10 mouse cellular contexts compared by ENCODE assay signal in genomic region chr2:102551594-102551993, GRCm38 (mm10). TPM values are rescaled to one million over a fixed set of nuclear protein-coding genes. Genes with fewer than 3 reads are reported as not detected.
A peak's percentile ranks its signal among the peaks of the same experiment; 100 is the strongest.
DNase-seq lines count a peak whose midpoint lies in the region; ATAC-seq and TF ChIP-seq lines count a peak whose summit lies in the region.
"Had no signal": no experiment of that assay in that cellular context is flagged by ENCODE, and none has a peak within 500 bp of the region (broad histone marks: within the 10 kb centered on the region; RNA-seq: fewer than 3 reads in every experiment).

No protein-coding gene starts in this region.

- ATAC-seq in kidney, embryonic 15.5 days (replicated peaks; ENCODE audit: low FRiP score), result peak; percentile 57
- ATAC-seq in embryonic facial prominence, embryonic 14.5 days (ENCODE audit: low read depth), result no peak
- ATAC-seq in intestine, embryonic 14.5 days (replicated peaks; ENCODE audit: low FRiP score, low TSS enrichment, low read depth), result peak; percentile 28; the same call in 1 of the 2 replicates
- ATAC-seq in liver, embryonic 15.5 days (ENCODE audit: insufficient read depth), result no peak
- ATAC-seq: midbrain, embryonic 13.5 days had no signal

- H3K4me3 ChIP-seq in kidney, embryonic 15.5 days (replicated peaks), result peak overlapping the region; percentile 7; the same call in 1 of the 2 replicates
- no peak overlapping the region for H3K4me3 ChIP-seq in embryonic facial prominence, embryonic 14.5 days (ENCODE audit: low read depth, low read length)
- H3K4me3 ChIP-seq in intestine, embryonic 14.5 days (ENCODE audit: low read depth, low read length), result peak overlapping the region; percentile 48
- H3K4me3 ChIP-seq in liver, embryonic 15.5 days (replicated peaks), result no peak overlapping the region
- H3K4me3 ChIP-seq in thymus, adult 2 months (ENCODE audit: control insufficient read depth, insufficient read depth, low read length), result no peak overlapping the region
- H3K4me3 ChIP-seq: hindbrain, embryonic 12.5 days; midbrain, embryonic 13.5 days; neural tube, embryonic 12.5 days had no signal

- H3K36me3 ChIP-seq in kidney, embryonic 15.5 days, result no peaks in the 10 kb centered on the region
- H3K36me3 ChIP-seq in embryonic facial prominence, embryonic 14.5 days (ENCODE audit: control insufficient read depth, insufficient read depth, low read length), result no peaks in the 10 kb centered on the region
- H3K36me3 ChIP-seq in intestine, embryonic 14.5 days (ENCODE audit: control insufficient read depth, insufficient read depth, low read length), result no peaks in the 10 kb centered on the region
- H3K36me3 ChIP-seq in liver, embryonic 15.5 days (replicated peaks), result no peaks in the 10 kb centered on the region
- no peaks in the 10 kb centered on the region for H3K36me3 ChIP-seq in thymus, adult 2 months (ENCODE audit: control insufficient read depth, insufficient read depth, low read length)
- H3K36me3 ChIP-seq: hindbrain, embryonic 12.5 days; midbrain, embryonic 13.5 days; neural tube, embryonic 12.5 days had no signal

- H3K4me2 ChIP-seq in kidney, embryonic 15.5 days, result peak overlapping the region; percentile 75
- H3K4me2 ChIP-seq in embryonic facial prominence, embryonic 14.5 days (ENCODE audit: low read depth, low read length), result peak overlapping the region; percentile 59
- peak overlapping the region; percentile 64 for H3K4me2 ChIP-seq in intestine, embryonic 14.5 days (ENCODE audit: low read length)
- peak overlapping the region; percentile 18; the same call in 1 of the 2 replicates for H3K4me2 ChIP-seq in liver, embryonic 15.5 days
- H3K4me2 ChIP-seq: midbrain, embryonic 13.5 days had no signal

- TF ChIP-seq CTCF in thymus, adult 2 months (IDR thresholded peaks at IDR 0.05; ENCODE audit: borderline replicate concordance, control insufficient read depth, extremely low read depth, insufficient read depth, low read length, poor library complexity), result no peak

- 8% methylated on average over 3 of the region's 3 CpGs for WGBS in kidney, embryonic 15.5 days
- 23% methylated on average over 3 of the region's 3 CpGs for WGBS in embryonic facial prominence, embryonic 14.5 days
- WGBS in intestine, embryonic 14.5 days, result 25% methylated on average over 3 of the region's 3 CpGs
- 23% methylated on average over 3 of the region's 3 CpGs for WGBS in liver, embryonic 15.5 days (ENCODE audit: insufficient replicate concordance)
- 30% methylated on average over 3 of the region's 3 CpGs for WGBS in thymus, adult 2 months

- peaks cover 45% of the 10 kb centered on the region for H3K4me1 ChIP-seq in kidney, embryonic 15.5 days
- peaks cover 23% of the 10 kb centered on the region for H3K4me1 ChIP-seq in embryonic facial prominence, embryonic 14.5 days (ENCODE audit: control insufficient read depth, insufficient read depth, low read length)
- peaks cover 27% of the 10 kb centered on the region for H3K4me1 ChIP-seq in intestine, embryonic 14.5 days (replicated peaks; ENCODE audit: control insufficient read depth, insufficient read depth, low read length)
- no peaks in the 10 kb centered on the region for H3K4me1 ChIP-seq in liver, embryonic 15.5 days (replicated peaks)
- H3K4me1 ChIP-seq in thymus, adult 2 months (replicated peaks; ENCODE audit: control insufficient read depth, insufficient read depth, low read length), result no peaks in the 10 kb centered on the region

- DNase-seq in kidney, postnatal 10 days, result no peak
- DNase-seq in embryonic facial prominence, embryonic 14.5 days (ENCODE audit: low spot score), result no peak
- no peak for DNase-seq in intestine, embryonic 14.5 days (ENCODE audit: low spot score)
- no peak for DNase-seq in testis, postnatal 14 days (ENCODE audit: low spot score)
- no peak for DNase-seq in thymus, adult 2 months

- peak overlapping the region; percentile 84 for H3K27ac ChIP-seq in kidney, embryonic 15.5 days
- no peak overlapping the region for H3K27ac ChIP-seq in embryonic facial prominence, embryonic 14.5 days (replicated peaks; ENCODE audit: low read depth, low read length)
- peak overlapping the region; percentile 71 for H3K27ac ChIP-seq in intestine, embryonic 14.5 days (ENCODE audit: low read depth)
- peak overlapping the region; percentile 14; the same call in 1 of the 2 replicates for H3K27ac ChIP-seq in liver, embryonic 15.5 days (replicated peaks)
- H3K27ac ChIP-seq in thymus, adult 2 months (ENCODE audit: control insufficient read depth, insufficient read depth, low read length), result no peak overlapping the region
- H3K27ac ChIP-seq: hindbrain, embryonic 12.5 days; midbrain, embryonic 13.5 days; neural tube, embryonic 12.5 days had no signal

- no peak for TF ChIP-seq POLR2A in thymus, adult 2 months (IDR thresholded peaks at IDR 0.05; ENCODE audit: control insufficient read depth, extremely low read depth, insufficient read depth, low read length, poor library complexity)

- peaks cover 12% of the 10 kb centered on the region for H3K27me3 ChIP-seq in kidney, embryonic 15.5 days
- peaks cover 4% of the 10 kb centered on the region for H3K27me3 ChIP-seq in embryonic facial prominence, embryonic 14.5 days (replicated peaks; ENCODE audit: control insufficient read depth, insufficient read depth, low read length)
- no peaks in the 10 kb centered on the region for H3K27me3 ChIP-seq in intestine, embryonic 14.5 days (replicated peaks; ENCODE audit: control insufficient read depth, insufficient read depth, low read length)
- H3K27me3 ChIP-seq in liver, embryonic 15.5 days, result peaks cover 21% of the 10 kb centered on the region
- H3K27me3 ChIP-seq in thymus, adult 2 months (ENCODE audit: control insufficient read depth, insufficient read depth, low read length), result no peaks in the 10 kb centered on the region; the same call in 1 of the 2 replicates

- H3K9ac ChIP-seq in kidney, embryonic 15.5 days, result no peak overlapping the region
- H3K9ac ChIP-seq in embryonic facial prominence, embryonic 14.5 days (ENCODE audit: low read depth, low read length), result no peak overlapping the region; the same call in 1 of the 2 replicates
- H3K9ac ChIP-seq in intestine, embryonic 14.5 days (ENCODE audit: low read length), result no peak overlapping the region
- no peak overlapping the region for H3K9ac ChIP-seq in liver, embryonic 15.5 days
- H3K9ac ChIP-seq: hindbrain, embryonic 12.5 days; midbrain, embryonic 13.5 days; neural tube, embryonic 12.5 days had no signal

- H3K9me3 ChIP-seq in kidney, embryonic 15.5 days (replicated peaks), result no peaks in the 10 kb centered on the region
- H3K9me3 ChIP-seq in embryonic facial prominence, embryonic 14.5 days (ENCODE audit: control insufficient read depth, low read length), result no peaks in the 10 kb centered on the region
- H3K9me3 ChIP-seq in intestine, embryonic 14.5 days (ENCODE audit: control insufficient read depth, low read length), result no peaks in the 10 kb centered on the region
- no peaks in the 10 kb centered on the region for H3K9me3 ChIP-seq in liver, embryonic 15.5 days (replicated peaks)
- H3K9me3 ChIP-seq: hindbrain, embryonic 12.5 days; midbrain, embryonic 13.5 days; neural tube, embryonic 12.5 days had no signal

RNA-seq across cellular contexts. Expression of gene Pamr1, which starts 1.8 kb away (rescaled TPM):
- 26.0 and 27.9 TPM in 2 replicates for polyA plus RNA-seq in kidney, embryonic 15.5 days (2015; fragmentation: Nextera tagmentation; extraction: Ambion mirVana)
- polyA plus RNA-seq in embryonic facial prominence, embryonic 14.5 days (2014; fragmentation: Nextera tagmentation; extraction: Ambion mirVana), result 34.2 and 49.4 TPM in 2 replicates
- 61.0 and 67.1 TPM in 2 replicates for polyA plus RNA-seq in intestine, embryonic 14.5 days (2014; fragmentation: Nextera tagmentation; extraction: Ambion mirVana)
- 7.1 and 8.6 TPM in 2 replicates for polyA plus RNA-seq in liver, embryonic 15.5 days (2015; fragmentation: Nextera tagmentation; extraction: Ambion mirVana)
- 1.9 and 2.3 TPM in 2 replicates for polyA plus RNA-seq in thymus, adult 2 months (2012; rRNA removed)

Comparison
In these comparisons a context has a peak if more than half of its experiments do, and no peak if none do; other contexts are left out.
1. ATAC-seq: peak in kidney, embryonic 15.5 days (single experiment) and intestine, embryonic 14.5 days (single experiment); none in embryonic facial prominence, embryonic 14.5 days (single experiment) and liver, embryonic 15.5 days (single experiment).
2. H3K27ac ChIP-seq: peak in kidney, embryonic 15.5 days (single experiment), intestine, embryonic 14.5 days (single experiment) and liver, embryonic 15.5 days (single experiment); none in embryonic facial prominence, embryonic 14.5 days (single experiment) and thymus, adult 2 months (single experiment).
3. H3K4me2 ChIP-seq: peak in every context shown above with its lines; median percentile 75 in kidney, embryonic 15.5 days; 64 in intestine, embryonic 14.5 days; 59 in embryonic facial prominence, embryonic 14.5 days; 18 in liver, embryonic 15.5 days.
4. H3K4me3 ChIP-seq: peak in kidney, embryonic 15.5 days (single experiment) and intestine, embryonic 14.5 days (single experiment); none in embryonic facial prominence, embryonic 14.5 days (single experiment), liver, embryonic 15.5 days (single experiment) and thymus, adult 2 months (single experiment).